Mouse (Mus musculus) kidney, adult 2 months (tissue): Measurements from ENCODE around the gene Prkcz.

Experiments used
- CTCF ChIP-seq: fragments of 200-500 bp; conservative IDR thresholded peaks from 2 replicates; pipeline ENCODE4 v1.5.1; 2011; ENCODE audit warnings: low read depth, mild to moderate bottlenecking, control low read depth, low read length, moderate library complexity, mixed read lengths; ENCODE audit not compliant: insufficient read depth, insufficient read length
- POLR2A ChIP-seq: fragments of 200-500 bp; IDR thresholded peaks from one replicate; pipeline ENCODE4 v1.6.1; 2011; ENCODE audit warnings: low read depth, low read length, control low read depth

DNA sequence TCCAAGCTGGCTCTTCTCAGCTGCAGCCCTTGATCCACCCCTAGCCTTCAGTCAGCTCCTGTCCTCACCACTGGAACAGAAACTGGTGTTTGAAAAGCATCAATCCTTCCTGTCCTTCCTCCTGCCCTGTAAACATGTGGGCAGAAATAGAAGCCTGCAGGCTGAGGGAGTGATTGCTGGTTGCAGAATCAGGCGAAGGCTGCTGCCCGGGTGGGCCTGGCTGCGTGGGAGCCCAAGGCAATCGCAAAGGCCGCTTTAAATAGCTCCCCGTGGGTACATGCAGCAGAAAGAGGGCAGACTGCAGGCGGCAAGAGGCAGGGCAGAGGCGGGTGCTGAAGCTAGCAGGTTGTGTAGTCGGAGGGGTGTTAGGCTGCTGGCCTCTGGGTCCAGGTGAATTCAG is 21.6 kb upstream of the Prkcz start:
- no peak for TF ChIP-seq CTCF
- no peak for TF ChIP-seq POLR2A
